Mouse (Mus musculus): ENCODE data around the gene Uvrag.

DNA sequence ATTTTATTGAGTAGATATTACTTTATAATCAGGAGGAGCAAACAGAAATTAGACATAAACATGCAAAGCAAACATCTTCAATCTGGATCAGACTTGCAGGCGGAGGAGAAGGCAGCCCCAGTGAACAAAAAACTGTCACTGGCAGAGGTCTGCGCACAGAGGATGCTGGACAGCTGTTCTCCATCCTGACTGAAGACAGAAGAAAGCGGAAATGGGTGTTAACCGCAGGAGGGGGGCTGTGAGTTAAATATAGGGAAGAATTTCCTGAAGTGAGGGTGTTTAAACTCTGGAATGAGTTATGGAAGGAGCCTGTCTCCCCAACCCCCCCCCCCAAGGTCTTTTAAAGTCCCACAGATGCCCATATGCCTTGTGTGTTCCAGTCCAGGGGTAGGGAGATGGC is 241.1 kb downstream of the Uvrag start:
- TF ChIP-seq CHD2 (IDR thresholded peaks at IDR 0.05; ENCODE audit: low read length) (no peak), ZNF384 (IDR thresholded peaks at IDR 0.05; ENCODE audit: low read depth, low read length) (no peak), GATA1 (IDR thresholded peaks at IDR 0.05; ENCODE audit: low read depth, low read length) (no peak), POLR2AphosphoS2 (IDR thresholded peaks at IDR 0.05; ENCODE audit: low read length) (no peak), CTCF (IDR thresholded peaks at IDR 0.05 in 2 of 3, conservative IDR thresholded peaks at IDR 0.05 in 1 of 3; ENCODE audit: control insufficient read depth in 1 of 3, insufficient read depth in 1 of 3, low read depth in 2 of 3, low read length in 3 of 3, poor library complexity in 1 of 3, severe bottlenecking in 1 of 3) (no peak), TAL1 (IDR thresholded peaks at IDR 0.05; ENCODE audit: low read length) (no peak), POLR2A (IDR thresholded peaks at IDR 0.05; ENCODE audit: control insufficient read depth in 1 of 2, insufficient read depth in 1 of 2, low read depth in 1 of 2, low read length in 2 of 2, poor library complexity in 1 of 2) (no peak), SMC3 (IDR thresholded peaks at IDR 0.05; ENCODE audit: low read depth, low read length) (no peak), NELFE (IDR thresholded peaks at IDR 0.05; ENCODE audit: low read depth, low read length) (no peak), SIN3A (IDR thresholded peaks at IDR 0.05; ENCODE audit: low read length) (no peak), ETS1 (IDR thresholded peaks at IDR 0.05; ENCODE audit: low read depth, low read length) (no peak), E2F4 (IDR thresholded peaks at IDR 0.05; ENCODE audit: borderline replicate concordance, low read depth, low read length) (no peak)
